Mouse (Mus musculus) CH12.LX (cell line): ENCODE data around the gene Grin2c. TPM values are rescaled to one million over a fixed set of nuclear protein-coding genes. Genes with fewer than 3 reads are reported as not detected.

Source experiments
- DNase-seq: peaks from one replicate; pipeline ENCODE4 v3.0.0-alpha.2; 2013; ENCODE audit errors: extremely low read depth
- H3K27ac ChIP-seq: 2 replicates; pipeline ENCODE4 v1.5.1; 2012; ENCODE audit warnings: low read depth, mild to moderate bottlenecking, control low read depth, moderate library complexity; ENCODE audit not compliant: insufficient read depth
- H3K27me3 ChIP-seq: replicated peaks from 2 replicates; pipeline ENCODE3; 2012; ENCODE audit warnings: inconsistent platforms
- H3K36me3 ChIP-seq, 2 experiments: replicated peaks in 1 of 2; 2 replicates each; pipeline versions ENCODE3 to v1.6.1; 2012; ENCODE audit warnings: inconsistent platforms in 1 of 2, low read length in 1 of 2, mild to moderate bottlenecking in 1 of 2, mixed read lengths in 1 of 2, moderate library complexity in 1 of 2; ENCODE audit not compliant: control insufficient read depth in 1 of 2, insufficient read depth in 1 of 2
- H3K4me1 ChIP-seq, 2 experiments: 2 replicates each; pipeline ENCODE4 v1.6.1; 2012; ENCODE audit warnings: inconsistent platforms in 1 of 2, moderate library complexity in 1 of 2; ENCODE audit not compliant: insufficient read depth in 2 of 2, control insufficient read depth in 1 of 2
- H3K4me2 ChIP-seq: 2 replicates; pipeline ENCODE4 v1.6.1; 2012; ENCODE audit warnings: low read depth, mild to moderate bottlenecking, control low read depth; ENCODE audit not compliant: poor library complexity, insufficient read depth, severe bottlenecking
- H3K4me3 ChIP-seq, 3 experiments: fragments of 150-350 bp in 1 of 3; sonication (generic) in 1 of 3; replicated peaks in 1 of 3; 2 replicates each; pipeline versions ENCODE3 to v1.5.1; 2011 to 2012; ENCODE audit warnings: low read depth in 2 of 3, low read length in 2 of 3, mild to moderate bottlenecking in 2 of 3, moderate library complexity in 2 of 3, control low read depth in 1 of 3, improper control_type of control experiment in 1 of 3, inconsistent platforms in 1 of 3, mixed read lengths in 1 of 3; ENCODE audit not compliant: poor library complexity in 1 of 3
- H3K79me2 ChIP-seq: replicated peaks from 2 replicates; pipeline ENCODE4 v1.6.1; 2012; ENCODE audit warnings: mild to moderate bottlenecking, moderate library complexity; ENCODE audit not compliant: control insufficient read depth, poor library complexity, insufficient read depth, severe bottlenecking; ENCODE audit errors: extremely low read depth
- H3K9ac ChIP-seq: 2 replicates; pipeline ENCODE4 v1.6.1; 2012; ENCODE audit warnings: low read depth, mild to moderate bottlenecking, control low read depth, moderate library complexity; ENCODE audit not compliant: insufficient read depth
- H3K9me3 ChIP-seq: replicated peaks from 2 replicates; pipeline ENCODE3; 2012; ENCODE audit warnings: low read length, inconsistent platforms, mixed read lengths
- CHD1 ChIP-seq: IDR thresholded peaks from 2 replicates; pipeline ENCODE4 v1.6.1; 2012; ENCODE audit warnings: low read depth, low read length, improper control_type of control experiment, inconsistent platforms
- CTCF ChIP-seq, 2 experiments: IDR thresholded peaks in 1 of 2; conservative IDR thresholded peaks in 1 of 2; 2 replicates each; pipeline ENCODE4 v1.5.1; 2011 to 2012; ENCODE audit warnings: low read depth in 2 of 2, low read length in 2 of 2, improper control_type of control experiment in 1 of 2, inconsistent platforms in 1 of 2, mild to moderate bottlenecking in 1 of 2, moderate library complexity in 1 of 2
- ELF1 ChIP-seq: IDR thresholded peaks from 2 replicates; pipeline ENCODE4 v1.6.1; 2014; ENCODE audit warnings: low read depth, mild to moderate bottlenecking, inconsistent platforms, low read length, improper control_type of control experiment
- EP300 ChIP-seq: IDR thresholded peaks from 2 replicates; pipeline ENCODE4 v1.6.1; 2011; ENCODE audit warnings: low read length, improper control_type of control experiment
- HCFC1 ChIP-seq: IDR thresholded peaks from 2 replicates; pipeline ENCODE4 v1.6.1; 2012; ENCODE audit warnings: low read depth, mild to moderate bottlenecking, inconsistent platforms, low read length, improper control_type of control experiment
- IRF4 ChIP-seq: IDR thresholded peaks from 2 replicates; pipeline ENCODE4 v1.6.1; 2014; ENCODE audit warnings: low read depth, mild to moderate bottlenecking, inconsistent platforms, low read length, improper control_type of control experiment
- JUN ChIP-seq: IDR thresholded peaks from 2 replicates; pipeline ENCODE4 v1.6.1; 2011; ENCODE audit warnings: low read depth, mild to moderate bottlenecking, low read length, improper control_type of control experiment, moderate library complexity; ENCODE audit not compliant: insufficient read depth
- KAT2A ChIP-seq: IDR thresholded peaks from 2 replicates; pipeline ENCODE4 v1.6.1; 2012; ENCODE audit warnings: low read length, improper control_type of control experiment, inconsistent platforms; ENCODE audit not compliant: insufficient replicate concordance
- MAX ChIP-seq: IDR thresholded peaks from 2 replicates; pipeline ENCODE4 v1.6.1; 2011; ENCODE audit warnings: low read length, improper control_type of control experiment
- MEF2A ChIP-seq: IDR thresholded peaks from 2 replicates; pipeline ENCODE4 v1.6.1; 2014; ENCODE audit warnings: low read depth, mild to moderate bottlenecking, inconsistent platforms, low read length, improper control_type of control experiment, borderline replicate concordance
- MXI1 ChIP-seq: IDR thresholded peaks from 2 replicates; pipeline ENCODE4 v1.6.1; 2011; ENCODE audit warnings: mild to moderate bottlenecking, low read depth, low read length, improper control_type of control experiment
- MYC ChIP-seq: IDR thresholded peaks from 2 replicates; pipeline ENCODE4 v1.6.1; 2011; ENCODE audit warnings: low read depth, mild to moderate bottlenecking, improper control_type of control experiment, low read length
- NELFE ChIP-seq: IDR thresholded peaks from 2 replicates; pipeline ENCODE4 v1.6.1; 2011; ENCODE audit warnings: low read depth, low read length, improper control_type of control experiment
- NRF1 ChIP-seq: IDR thresholded peaks from 2 replicates; pipeline ENCODE4 v1.6.1; 2014; ENCODE audit warnings: low read depth, mild to moderate bottlenecking, inconsistent platforms, low read length, improper control_type of control experiment, moderate library complexity
- PAX5 ChIP-seq: IDR thresholded peaks from 2 replicates; pipeline ENCODE4 v1.6.1; 2012; ENCODE audit warnings: low read length, inconsistent platforms, mixed read lengths
- POLR2A ChIP-seq: IDR thresholded peaks from 2 replicates; pipeline ENCODE4 v1.6.1; 2011; ENCODE audit warnings: low read depth, mild to moderate bottlenecking, improper control_type of control experiment, low read length
- RAD21 ChIP-seq: IDR thresholded peaks from 2 replicates; pipeline ENCODE4 v1.6.1; 2011; ENCODE audit warnings: low read depth, mild to moderate bottlenecking, low read length, improper control_type of control experiment, moderate library complexity
- SIN3A ChIP-seq: IDR thresholded peaks from 2 replicates; pipeline ENCODE4 v1.6.1; 2012; ENCODE audit warnings: low read length, improper control_type of control experiment, inconsistent platforms
- TBP ChIP-seq: conservative IDR thresholded peaks from 2 replicates; pipeline ENCODE4 v1.6.1; 2011; ENCODE audit warnings: low read depth, low read length, improper control_type of control experiment
- TCF12 ChIP-seq: IDR thresholded peaks from 2 replicates; pipeline ENCODE4 v1.6.1; 2014; ENCODE audit warnings: low read depth, mild to moderate bottlenecking, inconsistent platforms, low read length, improper control_type of control experiment
- USF1 ChIP-seq: IDR thresholded peaks from 2 replicates; pipeline ENCODE4 v1.6.1; 2014; ENCODE audit warnings: low read depth, mild to moderate bottlenecking, inconsistent platforms, low read length, improper control_type of control experiment
- USF2 ChIP-seq: conservative IDR thresholded peaks from 2 replicates; pipeline ENCODE4 v1.6.1; 2011; ENCODE audit warnings: low read depth, low read length, improper control_type of control experiment
- ZMIZ1 ChIP-seq: IDR thresholded peaks from 2 replicates; pipeline ENCODE4 v1.6.1; 2012; ENCODE audit warnings: low read depth, mild to moderate bottlenecking, inconsistent platforms, low read length, improper control_type of control experiment
- dilution Hi-C: fragments of 300-500 bp; cut with MboI; formaldehyde crosslinking; loops from 2 replicates; pipeline ENCODE4 v1.14.3; 2020; ENCODE audit warnings: low sequenced_read_pairs; ENCODE audit not compliant: extremely low pct_unique_long_range_greater_than_20kb, extremely low pct_ligation_motif_present
- in situ Hi-C: fragments of 300-500 bp; cut with MboI; formaldehyde crosslinking; loops from 3 replicates; pipeline ENCODE4 v1.14.3; 2019; ENCODE audit warnings: low sequenced_read_pairs, low pct_ligation_motif_present, low pct_unique_long_range_greater_than_20kb, mixed read lengths
- polyA plus RNA-seq: library from polyadenylated mRNA; unstranded; fragments of >175 nt; gene quantifications from 2 replicates; pipeline ENCODE4 v1.2.1, GENCODE M21; 2012; ENCODE audit warnings: low read depth; ENCODE audit not compliant: insufficient read length
- total RNA-seq, 2 experiments: library from RNA; depleted of rRNA; stranded (reverse); fragments of 300-350 nt in 1 of 2; fragments of >200 nt in 1 of 2; gene quantifications; 2 replicates each; pipeline ENCODE4 v1.2.3; 2012 to 2014

Grin2c gene
- total and polyA plus RNA-seq, 3 experiments = 0.04 TPM; not detected in 2

DNA sequence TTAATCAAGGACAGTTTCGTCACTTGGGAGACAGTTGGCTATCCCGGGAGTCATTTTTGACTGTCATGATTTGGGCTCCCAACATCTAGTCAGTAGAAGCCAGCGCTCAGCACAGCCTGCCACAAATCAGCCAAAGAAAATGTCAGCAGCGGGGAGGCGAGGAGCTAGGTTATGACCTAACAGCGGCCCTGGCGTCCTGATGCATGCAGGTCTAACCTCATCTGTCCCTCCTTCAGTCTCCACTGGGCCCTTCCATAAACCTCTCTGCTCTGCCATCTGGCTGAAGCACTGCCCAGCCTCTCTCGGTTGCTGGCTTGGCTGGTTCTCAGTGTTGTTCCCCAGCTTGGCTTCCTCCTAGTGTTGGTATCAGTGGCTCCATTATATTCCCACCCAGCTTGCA, 15.3 kb upstream of the Grin2c start:
- in situ Hi-C loops = no loop called here
- Histone ChIP-seq H3K27me3 (no peaks in the 10 kb centered on the region), H3K36me3 (peaks cover 0 to 7% of the 10 kb centered on the region in 2 experiments), H3K9ac (no peak overlapping the region), H3K4me1 (peaks cover 2 to 31% of the 10 kb centered on the region in 2 experiments), H3K9me3 (no peaks in the 10 kb centered on the region), H3K27ac (no peak overlapping the region), H3K4me3 (no peak overlapping the region), H3K79me2 (no peaks in the 10 kb centered on the region), H3K4me2 (no peak overlapping the region)
- TF ChIP-seq MAX = no peak
- TF ChIP-seq EP300 = no peak
- no peak for TF ChIP-seq CTCF (conservative IDR thresholded peaks at IDR 0.05 in 1 of 2, IDR thresholded peaks at IDR 0.05 in 1 of 2; ENCODE audit: low read depth in 2 of 2, low read length in 2 of 2)
- no peak for TF ChIP-seq MXI1
- no peak for TF ChIP-seq TBP
- TF ChIP-seq PAX5 = no peak
- no peak for TF ChIP-seq CHD1
- TF ChIP-seq USF1 = no peak
- no peak for TF ChIP-seq USF2
- no peak for TF ChIP-seq JUN
- no peak for TF ChIP-seq MEF2A
- no peak for TF ChIP-seq KAT2A
- dilution Hi-C loops = no loop called here
- no peak for DNase-seq

DNA sequence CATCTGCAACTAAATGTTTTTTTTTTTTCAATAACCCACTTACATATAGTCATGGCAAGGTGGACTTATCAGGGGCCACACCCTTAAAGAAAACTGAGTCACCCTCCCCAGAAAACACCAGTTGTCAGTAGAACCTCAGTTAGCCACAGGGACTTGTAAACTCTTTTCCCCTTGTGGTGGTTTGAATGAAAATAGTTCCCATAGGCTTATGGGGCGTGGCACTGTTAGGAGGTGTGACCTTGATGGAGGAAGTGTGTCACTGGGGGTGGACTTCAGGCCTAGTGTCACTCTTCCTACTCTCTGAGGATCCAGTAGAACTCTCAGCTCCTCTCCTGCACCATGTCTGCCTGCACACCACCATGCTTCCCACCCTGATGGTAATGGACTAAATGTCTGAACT, 12.7 kb upstream of the Grin2c start:
- Histone ChIP-seq H3K27ac (no peak overlapping the region), H3K4me3 (peak overlapping the region in 2 of 3 experiments; percentile 40 to 45), H3K4me2 (peak overlapping the region; percentile 30; the same call in 1 of the 2 replicates), H3K9ac (no peak overlapping the region), H3K27me3 (no peaks in the 10 kb centered on the region), H3K79me2 (0 out of 2 replicates have a peak, but pooled peaks cover 6% of the 10 kb centered on the region), H3K36me3 (peaks cover 0 to 11% of the 10 kb centered on the region in 2 experiments), H3K4me1 (peaks cover 6 to 44% of the 10 kb centered on the region in 2 experiments), H3K9me3 (no peaks in the 10 kb centered on the region)
- dilution Hi-C loops = no loop called here
- in situ Hi-C loops = no loop called here
- TF ChIP-seq NRF1 (no peak), RAD21 (no peak), KAT2A (no peak), SIN3A (no peak; the same call in 1 of the 2 replicates), MYC (peak; percentile 53; the same call in 1 of the 2 replicates), ELF1 (0 out of 2 replicates have a peak, but pooled peaks have one; percentile 55), CHD1 (no peak), POLR2A (peak; percentile 66), HCFC1 (peak; percentile 43), TBP (peak; percentile 66; the same call in 1 of the 2 replicates), TCF12 (peak; percentile 44; the same call in 1 of the 2 replicates), MAX (no peak), NELFE (peak; percentile 48; the same call in 1 of the 2 replicates), IRF4 (no peak), ZMIZ1 (0 out of 2 replicates have a peak, but pooled peaks have one; percentile 12)
- peak; percentile 92 for DNase-seq
